Mouse (Mus musculus): Measurements from ENCODE around the gene Fbxw13. TPM values are rescaled to one million over a fixed set of nuclear protein-coding genes. Genes with fewer than 3 reads are reported as not detected.
"Not testable (repeated sequence)": the region's sequence is repeated elsewhere in the genome, so short reads cannot be mapped to it uniquely, and the experiment has no call there.

The Fbxw13 gene
- total RNA-seq (2014; fragmentation: Nextera tagmentation) = not detected in 2 replicates
- total RNA-seq (2017) = not detected in 2 replicates
- polyA plus RNA-seq (2012) = not detected in 2 replicates

DNA sequence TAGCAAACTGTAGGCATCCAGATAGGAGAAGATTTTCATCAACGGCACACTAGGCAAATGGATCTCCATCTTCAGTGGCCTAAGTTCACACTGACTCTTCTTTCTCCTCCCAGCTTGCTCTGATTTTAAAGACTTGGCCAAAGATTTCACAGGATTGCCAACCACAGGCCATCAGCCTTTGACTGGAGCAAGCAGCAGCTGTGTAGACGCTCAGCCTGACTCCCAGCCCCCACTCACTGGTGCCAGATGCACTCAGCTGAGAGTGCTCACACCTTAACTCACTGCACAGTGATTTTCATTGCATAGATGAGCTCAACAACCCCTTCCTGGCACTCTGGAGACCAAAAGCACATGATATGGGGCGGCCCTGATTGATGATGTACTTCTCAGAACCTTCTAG, at the start of gene Fbxw13:
Fbxw13 (minus strand) TSS at position 101 of the 400 bp plus-strand sequence.
- H3K4me3 ChIP-seq (ENCODE audit: low read depth, low read length); H3K4me1 ChIP-seq (ENCODE audit: insufficient read depth, low read depth, low read length); H3K36me3 ChIP-seq (replicated peaks); ATAC-seq (ENCODE audit: extremely low read depth, insufficient number of reproducible peaks, low FRiP score, poor library complexity, severe bottlenecking); H3K27me3 ChIP-seq (ENCODE audit: insufficient read depth, low read length); DNase-seq (ENCODE audit: low spot score); H3K9me3 ChIP-seq (replicated peaks): not testable (repeated sequence)

GRCm38 (mm10) chr9:109234654-109235053, 38.9 kb upstream of the Fbxw13 start, which contains the start of gene Fbxw20:
Fbxw20 (minus strand) TSS chr9:109234754.
- no peaks in the 10 kb centered on the region for H3K4me1 ChIP-seq (ENCODE audit: insufficient read depth, low read depth, low read length)
- H3K4me3 ChIP-seq (ENCODE audit: low read depth, low read length) = no peak within 1 kb of the TSS
- no peaks in the 10 kb centered on the region for H3K36me3 ChIP-seq (replicated peaks)
- H3K9me3 ChIP-seq (replicated peaks) = no peaks in the 10 kb centered on the region
- DNase-seq (ENCODE audit: low spot score) (no peak), ATAC-seq (ENCODE audit: extremely low read depth, insufficient number of reproducible peaks, low FRiP score, poor library complexity, severe bottlenecking) (no peak)
- peaks cover 4% of the 10 kb centered on the region; the same call in 1 of the 2 replicates for H3K27me3 ChIP-seq (ENCODE audit: insufficient read depth, low read length)
- TF ChIP-seq GATA2 (IDR thresholded peaks at IDR 0.05; ENCODE audit: borderline replicate concordance, low read depth, low read length) = no peak
- no peak for TF ChIP-seq POLR2AphosphoS5 (IDR thresholded peaks at IDR 0.05; ENCODE audit: insufficient replicate concordance, low read depth, low read length)
- no peak for TF ChIP-seq CTCF (IDR thresholded peaks at IDR 0.05; ENCODE audit: low read depth, low read length)
- TF ChIP-seq TAL1 (conservative IDR thresholded peaks at IDR 0.05; ENCODE audit: low read depth, low read length) = no peak
- no peak for TF ChIP-seq GATA1 (IDR thresholded peaks at IDR 0.05; ENCODE audit: borderline replicate concordance, low read length)

DNA sequence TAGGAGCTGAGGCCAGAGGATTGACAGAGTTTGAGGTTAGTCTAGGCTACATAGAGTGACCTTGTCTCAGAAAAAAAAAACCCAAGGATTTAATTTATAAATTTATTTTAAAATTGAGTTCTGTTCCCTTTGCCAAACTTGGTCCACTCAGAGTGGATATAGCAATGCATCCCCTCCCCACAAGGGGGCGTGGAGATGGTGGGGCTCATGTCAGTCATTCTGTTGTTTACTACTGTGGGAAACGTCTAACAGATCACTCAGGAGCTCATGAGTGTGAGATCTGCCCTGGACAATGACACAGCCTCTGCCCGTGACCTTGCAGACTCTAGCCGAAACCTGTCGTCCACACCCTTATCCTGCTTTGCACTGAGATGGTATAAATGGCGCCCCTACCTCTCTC, 22.7 kb upstream of the Fbxw13 start:
- Histone ChIP-seq H3K27me3 (ENCODE audit: insufficient read depth, low read length) (no peaks in the 10 kb centered on the region), H3K4me3 (ENCODE audit: low read depth, low read length) (no peak overlapping the region)

DNA sequence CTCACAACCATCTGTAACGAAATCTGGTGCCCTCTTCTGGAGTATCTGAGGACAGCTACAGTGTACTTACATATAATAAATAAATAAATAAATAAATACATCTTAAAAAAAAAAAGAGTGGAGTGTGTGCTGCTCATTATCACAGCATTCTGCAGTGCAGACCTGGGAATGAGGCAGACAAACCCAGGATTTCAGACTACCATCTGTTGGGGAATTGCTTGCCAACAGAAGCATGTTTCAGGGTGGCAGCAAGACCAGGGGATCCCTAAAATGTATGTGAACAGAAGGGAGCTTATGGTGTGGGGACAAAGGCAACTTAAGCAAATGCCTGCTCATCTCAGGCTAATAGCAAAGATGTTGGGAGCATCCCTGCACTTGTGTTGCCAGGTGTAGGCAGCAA, 5.6 kb upstream of the Fbxw13 start:
- ATAC-seq (ENCODE audit: extremely low read depth, insufficient number of reproducible peaks, low FRiP score, poor library complexity, severe bottlenecking); H3K27me3 ChIP-seq (ENCODE audit: insufficient read depth, low read length); H3K36me3 ChIP-seq (replicated peaks); H3K4me3 ChIP-seq (ENCODE audit: low read depth, low read length); H3K9me3 ChIP-seq (replicated peaks); H3K4me1 ChIP-seq (ENCODE audit: insufficient read depth, low read depth, low read length); DNase-seq (ENCODE audit: low spot score): not testable (repeated sequence)

More for the DNA sequence above, 22.7 kb upstream of the Fbxw13 start:
- ATAC-seq (ENCODE audit: extremely low read depth, insufficient number of reproducible peaks, low FRiP score, poor library complexity, severe bottlenecking) = no peak
- TF ChIP-seq GATA2 (IDR thresholded peaks at IDR 0.05; ENCODE audit: borderline replicate concordance, low read depth, low read length) = no peak
- no peak for TF ChIP-seq POLR2AphosphoS5 (IDR thresholded peaks at IDR 0.05; ENCODE audit: insufficient replicate concordance, low read depth, low read length)
- TF ChIP-seq TAL1 (conservative IDR thresholded peaks at IDR 0.05; ENCODE audit: low read depth, low read length) = no peak
- TF ChIP-seq GATA1 (IDR thresholded peaks at IDR 0.05; ENCODE audit: borderline replicate concordance, low read length) = no peak
- no peak for TF ChIP-seq CTCF (IDR thresholded peaks at IDR 0.05; ENCODE audit: low read depth, low read length)
- H3K9me3 ChIP-seq (replicated peaks) = no peaks in the 10 kb centered on the region
- no peaks in the 10 kb centered on the region for H3K36me3 ChIP-seq (replicated peaks)
- no peaks in the 10 kb centered on the region for H3K4me1 ChIP-seq (ENCODE audit: insufficient read depth, low read depth, low read length)
- no peak for DNase-seq (ENCODE audit: low spot score)

DNA sequence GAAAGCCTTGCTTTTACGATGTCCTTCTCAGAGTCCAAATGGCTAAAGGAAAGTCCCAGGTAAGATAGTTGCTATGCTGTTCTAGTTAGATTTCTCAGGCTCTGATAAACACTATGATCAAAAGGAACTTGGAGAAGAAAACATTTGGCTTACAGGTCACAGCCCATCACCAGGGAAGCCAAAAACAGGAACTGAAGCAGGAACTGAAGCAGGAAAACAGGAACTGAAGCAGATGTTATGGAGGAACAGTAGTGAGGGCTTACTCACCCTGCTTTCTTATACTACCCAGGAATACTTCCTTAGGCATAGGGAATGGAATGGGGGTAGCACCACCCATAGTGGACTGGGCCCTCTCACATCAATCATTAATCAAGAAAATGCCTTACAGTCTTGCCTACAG, 4.6 kb upstream of the Fbxw13 start:
- Histone ChIP-seq H3K4me1 (ENCODE audit: insufficient read depth, low read depth, low read length) (no peaks in the 10 kb centered on the region), H3K4me3 (ENCODE audit: low read depth, low read length) (no peak overlapping the region), H3K27me3 (ENCODE audit: insufficient read depth, low read length) (no peaks in the 10 kb centered on the region), H3K9me3 (replicated peaks) (no peaks in the 10 kb centered on the region), H3K36me3 (replicated peaks) (no peaks in the 10 kb centered on the region)
- TF ChIP-seq GATA1 (IDR thresholded peaks at IDR 0.05; ENCODE audit: borderline replicate concordance, low read length) (no peak), CTCF (IDR thresholded peaks at IDR 0.05; ENCODE audit: low read depth, low read length) (no peak), POLR2AphosphoS5 (IDR thresholded peaks at IDR 0.05; ENCODE audit: insufficient replicate concordance, low read depth, low read length) (no peak), TAL1 (conservative IDR thresholded peaks at IDR 0.05; ENCODE audit: low read depth, low read length) (no peak), GATA2 (IDR thresholded peaks at IDR 0.05; ENCODE audit: borderline replicate concordance, low read depth, low read length) (no peak)
- DNase-seq (ENCODE audit: low spot score) (no peak), ATAC-seq (ENCODE audit: extremely low read depth, insufficient number of reproducible peaks, low FRiP score, poor library complexity, severe bottlenecking) (no peak)

- H3K4me1 ChIP-seq (ENCODE audit: insufficient read depth, low read depth, low read length) = no peaks in the 10 kb centered on the region
- ATAC-seq (ENCODE audit: extremely low read depth, insufficient number of reproducible peaks, low FRiP score, poor library complexity, severe bottlenecking) (no peak), DNase-seq (ENCODE audit: low spot score) (no peak)
- no peak for TF ChIP-seq CTCF (IDR thresholded peaks at IDR 0.05; ENCODE audit: low read depth, low read length)
- no peak for TF ChIP-seq GATA1 (IDR thresholded peaks at IDR 0.05; ENCODE audit: borderline replicate concordance, low read length)
- TF ChIP-seq POLR2AphosphoS5 (IDR thresholded peaks at IDR 0.05; ENCODE audit: insufficient replicate concordance, low read depth, low read length) = no peak
- no peak for TF ChIP-seq GATA2 (IDR thresholded peaks at IDR 0.05; ENCODE audit: borderline replicate concordance, low read depth, low read length)
- no peaks in the 10 kb centered on the region for H3K9me3 ChIP-seq (replicated peaks)
- H3K4me3 ChIP-seq (ENCODE audit: low read depth, low read length) = no peak overlapping the region
- H3K27me3 ChIP-seq (ENCODE audit: insufficient read depth, low read length) = no peaks in the 10 kb centered on the region
- no peaks in the 10 kb centered on the region for H3K36me3 ChIP-seq (replicated peaks)
These were observed 3.6 kb upstream of the Fbxw13 start for GRCm38 (mm10) chr9:109199353-109199752.

DNA sequence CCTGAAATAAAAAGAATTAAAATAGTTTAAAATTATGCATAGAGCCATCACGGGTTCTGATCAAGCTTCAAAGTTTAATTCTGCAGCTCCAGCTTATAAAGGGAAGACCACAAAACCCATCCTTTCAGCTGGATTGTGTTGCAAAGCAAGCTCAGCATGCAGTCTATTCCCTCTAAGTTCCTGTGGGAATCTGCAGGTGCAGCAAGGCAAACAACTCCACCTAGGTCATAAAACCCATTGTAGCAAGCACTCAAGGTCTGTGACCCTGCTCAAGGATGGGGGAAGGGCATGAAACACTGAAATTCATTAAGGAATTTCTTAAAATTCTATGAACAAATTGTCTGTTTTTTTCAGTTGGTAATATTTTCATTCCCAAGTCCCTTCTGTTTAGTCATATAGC, 18.6 kb downstream of the Fbxw13 start:
- Histone ChIP-seq H3K9me3 (replicated peaks) (no peaks in the 10 kb centered on the region), H3K27me3 (ENCODE audit: insufficient read depth, low read length) (peaks cover 5% of the 10 kb centered on the region; the same call in 1 of the 2 replicates), H3K4me3 (ENCODE audit: low read depth, low read length) (no peak overlapping the region), H3K4me1 (ENCODE audit: insufficient read depth, low read depth, low read length) (no peaks in the 10 kb centered on the region), H3K36me3 (replicated peaks) (no peaks in the 10 kb centered on the region)
- TF ChIP-seq GATA2 (IDR thresholded peaks at IDR 0.05; ENCODE audit: borderline replicate concordance, low read depth, low read length) = no peak
- TF ChIP-seq POLR2AphosphoS5 (IDR thresholded peaks at IDR 0.05; ENCODE audit: insufficient replicate concordance, low read depth, low read length) = no peak
- no peak for TF ChIP-seq TAL1 (conservative IDR thresholded peaks at IDR 0.05; ENCODE audit: low read depth, low read length)
- no peak for TF ChIP-seq GATA1 (IDR thresholded peaks at IDR 0.05; ENCODE audit: borderline replicate concordance, low read length)
- no peak for TF ChIP-seq CTCF (IDR thresholded peaks at IDR 0.05; ENCODE audit: low read depth, low read length)
- no peak for ATAC-seq (ENCODE audit: extremely low read depth, insufficient number of reproducible peaks, low FRiP score, poor library complexity, severe bottlenecking)
- no peak for DNase-seq (ENCODE audit: low spot score)
